Mouse (Mus musculus) myocyte (in vitro differentiated cells): ENCODE measurements around the gene Prr3.

Experiments used
- MAX ChIP-seq: IDR thresholded peaks from one replicate; pipeline ENCODE4 v1.6.1; 2011; ENCODE audit warnings: low read depth, mild to moderate bottlenecking, control low read depth
- MYOD1 ChIP-seq, 3 experiments: IDR thresholded peaks; one replicate each; pipeline ENCODE4 v1.6.1; 2011; ENCODE audit warnings: control low read depth in 2 of 3, low read depth in 2 of 3, mild to moderate bottlenecking in 2 of 3, moderate library complexity in 1 of 3; ENCODE audit not compliant: insufficient read length in 2 of 3, control insufficient read depth in 1 of 3
- POLR2A ChIP-seq: IDR thresholded peaks from one replicate; pipeline ENCODE4 v1.6.1; 2011; ENCODE audit warnings: low read depth, mild to moderate bottlenecking, control low read depth, moderate library complexity; ENCODE audit not compliant: insufficient read length
- SRF ChIP-seq: IDR thresholded peaks from one replicate; pipeline ENCODE4 v1.6.1; 2011; ENCODE audit warnings: low read depth; ENCODE audit not compliant: control insufficient read depth, insufficient read length
- TCF12 ChIP-seq: IDR thresholded peaks from one replicate; pipeline ENCODE4 v1.6.1; 2011; ENCODE audit warnings: mild to moderate bottlenecking, control low read depth; ENCODE audit not compliant: poor library complexity, insufficient read depth, severe bottlenecking
- USF1 ChIP-seq: IDR thresholded peaks from one replicate; pipeline ENCODE4 v1.6.1; 2011; ENCODE audit warnings: low read depth, mild to moderate bottlenecking, control low read depth, moderate library complexity

GRCm38 (mm10) chr17:36019519-36019918 lies 39.5 kb upstream of the Prr3 start:
- TF ChIP-seq SRF = no peak
- TF ChIP-seq POLR2A = no peak
- TF ChIP-seq TCF12 = no peak
- no peak for TF ChIP-seq MAX
- no peak for TF ChIP-seq MYOD1 (IDR thresholded peaks at IDR 0.05; ENCODE audit: control insufficient read depth in 1 of 3, insufficient read length in 2 of 3, low read depth in 2 of 3)
- no peak for TF ChIP-seq USF1
